Mouse (Mus musculus): ENCODE results near the gene Usp44.

- no peak for TF ChIP-seq POLR2A (IDR thresholded peaks at IDR 0.05; ENCODE audit: low read depth, low read length)
- TF ChIP-seq CTCF (conservative IDR thresholded peaks at IDR 0.05; ENCODE audit: insufficient read depth, insufficient read length, low read depth, low read length): no peak
These were observed 67.9 kb downstream of the Usp44 start for GRCm38 (mm10) chr10:93899303-93899702.
